Mouse (Mus musculus) kidney, postnatal 14 days (tissue): ENCODE measurements around the gene Adam22.
A peak's percentile ranks its signal among the peaks of the same experiment; 100 is the strongest.

Experiments
- DNase-seq: peaks from one replicate; pipeline ENCODE4 v3.0.0; 2022; ENCODE audit warnings: mixed read lengths

The Adam22 gene

GRCm38 (mm10) chr5:8145473-8145872, 222.5 kb downstream of the Adam22 start:
- no peak for DNase-seq

GRCm38 (mm10) chr5:8132546-8132945, 235.4 kb downstream of the Adam22 start:
- no peak for DNase-seq

- DNase-seq = no peak
These were observed 236.0 kb downstream of the Adam22 start for GRCm38 (mm10) chr5:8131918-8132317.

- DNase-seq = no peak
These were observed 238.2 kb downstream of the Adam22 start for GRCm38 (mm10) chr5:8129750-8130149.

GRCm38 (mm10) chr5:8120926-8121325, 247.0 kb downstream of the Adam22 start:
- no peak for DNase-seq

- no peak for DNase-seq
These were observed 247.9 kb downstream of the Adam22 start for GRCm38 (mm10) chr5:8120087-8120486.

- DNase-seq = no peak
These were observed 251.3 kb downstream of the Adam22 start for GRCm38 (mm10) chr5:8116561-8117168.

- no peak for DNase-seq
These were observed 255.7 kb downstream of the Adam22 start for GRCm38 (mm10) chr5:8112246-8112645.

- DNase-seq = no peak
These were observed 256.3 kb downstream of the Adam22 start for GRCm38 (mm10) chr5:8111691-8112090.

- DNase-seq = no peak
These were observed 272.3 kb downstream of the Adam22 start for GRCm38 (mm10) chr5:8095689-8096088.

- DNase-seq = no peak
These were observed 273.0 kb downstream of the Adam22 start for GRCm38 (mm10) chr5:8094921-8095320.

GRCm38 (mm10) chr5:8088147-8088546, 279.8 kb downstream of the Adam22 start:
- no peak for DNase-seq

- DNase-seq = no peak
These were observed 282.3 kb downstream of the Adam22 start for GRCm38 (mm10) chr5:8085661-8086060.

- no peak for DNase-seq
These were observed 285.0 kb downstream of the Adam22 start for GRCm38 (mm10) chr5:8082800-8083509.

- no peak for DNase-seq
These were observed 290.5 kb downstream of the Adam22 start for GRCm38 (mm10) chr5:8077481-8077880.

- no peak for DNase-seq
These were observed 293.9 kb downstream of the Adam22 start for GRCm38 (mm10) chr5:8073901-8074561.

GRCm38 (mm10) chr5:8073406-8073805, 294.6 kb downstream of the Adam22 start:
- DNase-seq = no peak

GRCm38 (mm10) chr5:8063207-8063606, 304.8 kb downstream of the Adam22 start:
- no peak for DNase-seq

- DNase-seq = no peak
These were observed 305.5 kb downstream of the Adam22 start for GRCm38 (mm10) chr5:8062469-8062868.

GRCm38 (mm10) chr5:8058056-8058455, 309.9 kb downstream of the Adam22 start:
- no peak for DNase-seq

GRCm38 (mm10) chr5:8057018-8057323, 311.0 kb downstream of the Adam22 start:
- no peak for DNase-seq

GRCm38 (mm10) chr5:8056141-8057017, 311.6 kb downstream of the Adam22 start:
- DNase-seq = peak; percentile 92

- no peak for DNase-seq
These were observed 312.2 kb downstream of the Adam22 start for GRCm38 (mm10) chr5:8055721-8056129.
